Mouse (Mus musculus): ENCODE data around the gene Gm49661. TPM values are rescaled to one million over a fixed set of nuclear protein-coding genes. Genes with fewer than 3 reads are reported as not detected.
A peak's percentile ranks its signal among the peaks of the same experiment; 100 is the strongest.

The Gm49661 gene
- polyA plus RNA-seq (2014; fragmentation: Nextera tagmentation; extraction: Ambion mirVana) = not detected in 2 replicates

- Histone ChIP-seq H3K9ac (peak within 1 kb of the TSS; percentile 93), H3K9me3 (ENCODE audit: control insufficient read depth, low read length) (no peaks in the 10 kb centered on the region), H3K4me3 (replicated peaks; ENCODE audit: low read length) (peak within 1 kb of the TSS; percentile 60), H3K27ac (peak within 1 kb of the TSS; percentile 73), H3K36me3 (replicated peaks; ENCODE audit: control insufficient read depth, insufficient read depth) (peaks cover 38% of the 10 kb centered on the region), H3K4me1 (replicated peaks; ENCODE audit: control insufficient read depth, insufficient read depth, low read length) (peaks cover 28% of the 10 kb centered on the region), H3K4me2 (replicated peaks) (peak within 1 kb of the TSS; percentile 90), H3K27me3 (ENCODE audit: control insufficient read depth, insufficient read depth, low read length) (no peaks in the 10 kb centered on the region)
- WGBS = under 1% methylated on average over 56 of the region's 56 CpGs
- peak; percentile 83 for ATAC-seq (ENCODE audit: low FRiP score)
- DNase-seq (ENCODE audit: low spot score) = peak; percentile 85
Measured at GRCm38 (mm10) chr8:84969241-84970134, at the start of gene Gm49661, which contains the start of the genes Prdx2 and Rnaseh2a. Gene Gm49661, minus strand, starts transcription at chr8:84969433. Gene Prdx2, plus strand, starts transcription at chr8:84969587. Gene Rnaseh2a, minus strand, starts transcription at chr8:84969767.

- DNase-seq (ENCODE audit: low spot score) = no peak
- WGBS = 49% methylated on average over 5 of the region's 5 CpGs
Measured at GRCm38 (mm10) chr8:85017209-85017608, 48.0 kb upstream of the Gm49661 start.

GRCm38 (mm10) chr8:85016724-85017123 is 47.5 kb upstream of the Gm49661 start:
- ATAC-seq (ENCODE audit: low FRiP score) (no peak), DNase-seq (ENCODE audit: low spot score) (no peak)
- Histone ChIP-seq H3K4me2 (replicated peaks) (no peak overlapping the region), H3K9ac (no peak overlapping the region), H3K9me3 (ENCODE audit: control insufficient read depth, low read length) (no peaks in the 10 kb centered on the region), H3K36me3 (replicated peaks; ENCODE audit: control insufficient read depth, insufficient read depth) (peaks cover 43% of the 10 kb centered on the region), H3K4me3 (replicated peaks; ENCODE audit: low read length) (no peak overlapping the region), H3K27ac (no peak overlapping the region), H3K4me1 (replicated peaks; ENCODE audit: control insufficient read depth, insufficient read depth, low read length) (no peaks in the 10 kb centered on the region), H3K27me3 (ENCODE audit: control insufficient read depth, insufficient read depth, low read length) (peaks cover 10% of the 10 kb centered on the region)
- 68% methylated on average over 10 of the region's 10 CpGs for WGBS

More at GRCm38 (mm10) chr8:85017209-85017608, 48.0 kb upstream of the Gm49661 start:
- no peaks in the 10 kb centered on the region for H3K4me1 ChIP-seq (replicated peaks; ENCODE audit: control insufficient read depth, insufficient read depth, low read length)
- peaks cover 48% of the 10 kb centered on the region for H3K36me3 ChIP-seq (replicated peaks; ENCODE audit: control insufficient read depth, insufficient read depth)
- H3K4me3 ChIP-seq (replicated peaks; ENCODE audit: low read length) = no peak overlapping the region
- H3K9me3 ChIP-seq (ENCODE audit: control insufficient read depth, low read length) = no peaks in the 10 kb centered on the region
- H3K4me2 ChIP-seq (replicated peaks) = no peak overlapping the region
- ATAC-seq (ENCODE audit: low FRiP score) = no peak
- H3K27ac ChIP-seq = no peak overlapping the region
- no peak overlapping the region for H3K9ac ChIP-seq
- H3K27me3 ChIP-seq (ENCODE audit: control insufficient read depth, insufficient read depth, low read length) = peaks cover 8% of the 10 kb centered on the region

- no peak for DNase-seq (ENCODE audit: low spot score)
- no peaks in the 10 kb centered on the region for H3K4me1 ChIP-seq (replicated peaks; ENCODE audit: control insufficient read depth, insufficient read depth, low read length)
- H3K27me3 ChIP-seq (ENCODE audit: control insufficient read depth, insufficient read depth, low read length) = peaks cover 24% of the 10 kb centered on the region
- 60% methylated on average over 2 of the region's 2 CpGs for WGBS
- peak within 1 kb of the TSS; percentile 28 for H3K4me3 ChIP-seq (replicated peaks; ENCODE audit: low read length)
- peak within 1 kb of the TSS; percentile 53; the same call in 1 of the 2 replicates for H3K9ac ChIP-seq
- no peak for ATAC-seq (ENCODE audit: low FRiP score)
- peak within 1 kb of the TSS; percentile 68 for H3K4me2 ChIP-seq (replicated peaks)
- H3K9me3 ChIP-seq (ENCODE audit: control insufficient read depth, low read length) = no peaks in the 10 kb centered on the region
- H3K36me3 ChIP-seq (replicated peaks; ENCODE audit: control insufficient read depth, insufficient read depth) = peaks cover 20% of the 10 kb centered on the region
- no peak within 1 kb of the TSS for H3K27ac ChIP-seq
Measured at GRCm38 (mm10) chr8:85014431-85014830, 45.2 kb upstream of the Gm49661 start, which contains the start of gene Best2. Gene Best2, minus strand, starts transcription at chr8:85014531.

- H3K4me2 ChIP-seq (replicated peaks) = peak overlapping the region; percentile 68
- H3K36me3 ChIP-seq (replicated peaks; ENCODE audit: control insufficient read depth, insufficient read depth) = peaks cover 9% of the 10 kb centered on the region
- peak; percentile 65 for ATAC-seq (ENCODE audit: low FRiP score)
- DNase-seq (ENCODE audit: low spot score) = peak; percentile 81
- H3K4me1 ChIP-seq (replicated peaks; ENCODE audit: control insufficient read depth, insufficient read depth, low read length) = no peaks in the 10 kb centered on the region
- H3K27ac ChIP-seq = no peak overlapping the region
- H3K27me3 ChIP-seq (ENCODE audit: control insufficient read depth, insufficient read depth, low read length) = peaks cover 31% of the 10 kb centered on the region
- WGBS = 7% methylated on average over 25 of the region's 26 CpGs
- H3K9me3 ChIP-seq (ENCODE audit: control insufficient read depth, low read length) = no peaks in the 10 kb centered on the region
- H3K4me3 ChIP-seq (replicated peaks; ENCODE audit: low read length) = peak overlapping the region; percentile 28
- peak overlapping the region; percentile 53; the same call in 1 of the 2 replicates for H3K9ac ChIP-seq
Measured at GRCm38 (mm10) chr8:85013230-85013840, 44.1 kb upstream of the Gm49661 start.

- no peak overlapping the region for H3K9ac ChIP-seq
- H3K36me3 ChIP-seq (replicated peaks; ENCODE audit: control insufficient read depth, insufficient read depth) = no peaks in the 10 kb centered on the region
- 21% methylated on average over 27 of the region's 28 CpGs for WGBS
- no peak overlapping the region for H3K4me3 ChIP-seq (replicated peaks; ENCODE audit: low read length)
- no peaks in the 10 kb centered on the region for H3K9me3 ChIP-seq (ENCODE audit: control insufficient read depth, low read length)
- H3K4me2 ChIP-seq (replicated peaks) = no peak overlapping the region
- peaks cover 40% of the 10 kb centered on the region for H3K27me3 ChIP-seq (ENCODE audit: control insufficient read depth, insufficient read depth, low read length)
- no peak overlapping the region for H3K27ac ChIP-seq
- ATAC-seq (ENCODE audit: low FRiP score) (no peak), DNase-seq (ENCODE audit: low spot score) (no peak)
- no peaks in the 10 kb centered on the region for H3K4me1 ChIP-seq (replicated peaks; ENCODE audit: control insufficient read depth, insufficient read depth, low read length)
Measured at GRCm38 (mm10) chr8:85011242-85011641, 42.0 kb upstream of the Gm49661 start.

- WGBS = 19% methylated on average over 25 of the region's 25 CpGs
- no peaks in the 10 kb centered on the region for H3K4me1 ChIP-seq (replicated peaks; ENCODE audit: control insufficient read depth, insufficient read depth, low read length)
- ATAC-seq (ENCODE audit: low FRiP score) (no peak), DNase-seq (ENCODE audit: low spot score) (no peak)
- no peak overlapping the region for H3K4me3 ChIP-seq (replicated peaks; ENCODE audit: low read length)
- peaks cover 32% of the 10 kb centered on the region for H3K27me3 ChIP-seq (ENCODE audit: control insufficient read depth, insufficient read depth, low read length)
- peaks cover 6% of the 10 kb centered on the region for H3K36me3 ChIP-seq (replicated peaks; ENCODE audit: control insufficient read depth, insufficient read depth)
- no peak overlapping the region for H3K9ac ChIP-seq
- no peaks in the 10 kb centered on the region for H3K9me3 ChIP-seq (ENCODE audit: control insufficient read depth, low read length)
- H3K27ac ChIP-seq = no peak overlapping the region
- no peak overlapping the region for H3K4me2 ChIP-seq (replicated peaks)
Measured at GRCm38 (mm10) chr8:85007686-85008085, 38.5 kb upstream of the Gm49661 start.

- Histone ChIP-seq H3K27ac (no peak overlapping the region), H3K9me3 (ENCODE audit: control insufficient read depth, low read length) (no peaks in the 10 kb centered on the region), H3K4me2 (replicated peaks) (peak overlapping the region; percentile 1; the same call in 1 of the 2 replicates), H3K27me3 (ENCODE audit: control insufficient read depth, insufficient read depth, low read length) (no peaks in the 10 kb centered on the region; the same call in 1 of the 2 replicates), H3K36me3 (replicated peaks; ENCODE audit: control insufficient read depth, insufficient read depth) (peaks cover 15% of the 10 kb centered on the region), H3K4me1 (replicated peaks; ENCODE audit: control insufficient read depth, insufficient read depth, low read length) (no peaks in the 10 kb centered on the region; the same call in 1 of the 2 replicates), H3K9ac (peak overlapping the region; percentile 28; the same call in 1 of the 2 replicates), H3K4me3 (replicated peaks; ENCODE audit: low read length) (no peak overlapping the region)
- DNase-seq (ENCODE audit: low spot score) = peak; percentile 85
- WGBS = 3% methylated on average over 19 of the region's 19 CpGs
- peak; percentile 61 for ATAC-seq (ENCODE audit: low FRiP score)
Measured at GRCm38 (mm10) chr8:84997649-84998295, 28.5 kb upstream of the Gm49661 start.

Data from hindbrain, embryonic 14.5 days (tissue).